Mouse (Mus musculus): ENCODE data around the gene Mgea5. TPM values are rescaled to one million over a fixed set of nuclear protein-coding genes. Genes with fewer than 3 reads are reported as not detected.

The Mgea5 gene
- polyA plus RNA-seq (2015; fragmentation: Illumina TruSeq; extraction: RNeasy Lipid Tissue Mini Kit (QIAGEN cat#74804); ENCODE audit: low read depth, low replicate concordance), result 121 TPM

GRCm38 (mm10) chr19:45783181-45783932 is at the start of gene Mgea5:
Mgea5 (minus strand) TSS chr19:45783837.

GRCm38 (mm10) chr19:45815831-45816405 is 32.3 kb upstream of the Mgea5 start, which contains the start of gene Kcnip2:
Kcnip2 (minus strand) TSS chr19:45816061.

GRCm38 (mm10) chr19:45749243-45750043 is 34.2 kb downstream of the Mgea5 start, which contains the start of gene Npm3:
Npm3 (minus strand) TSS chr19:45749591.

GRCm38 (mm10) chr19:45742218-45742983 is 41.2 kb downstream of the Mgea5 start, which contains the start of gene Fgf8:
Fgf8 (minus strand) TSS chr19:45742915.

Other genes with a start within 250 kb of the Mgea5 start
- 10.4 TPM for gene Poll, start 223.3 kb downstream of the Mgea5 start, polyA plus RNA-seq (2015; fragmentation: Illumina TruSeq; extraction: RNeasy Lipid Tissue Mini Kit (QIAGEN cat#74804); ENCODE audit: low read depth, low replicate concordance)
- gene Gm17018, start 223.2 kb downstream of the Mgea5 start, polyA plus RNA-seq (2015; fragmentation: Illumina TruSeq; extraction: RNeasy Lipid Tissue Mini Kit (QIAGEN cat#74804); ENCODE audit: low read depth, low replicate concordance), result 75.0 TPM
- 25.7 TPM for gene Fbxw4, start 123.5 kb downstream of the Mgea5 start, polyA plus RNA-seq (2015; fragmentation: Illumina TruSeq; extraction: RNeasy Lipid Tissue Mini Kit (QIAGEN cat#74804); ENCODE audit: low read depth, low replicate concordance)
- not detected for gene Fgf8, start 40.9 kb downstream of the Mgea5 start, polyA plus RNA-seq (2015; fragmentation: Illumina TruSeq; extraction: RNeasy Lipid Tissue Mini Kit (QIAGEN cat#74804); ENCODE audit: low read depth, low replicate concordance)
- gene Npm3, start 34.2 kb downstream of the Mgea5 start, polyA plus RNA-seq (2015; fragmentation: Illumina TruSeq; extraction: RNeasy Lipid Tissue Mini Kit (QIAGEN cat#74804); ENCODE audit: low read depth, low replicate concordance), result 20.2 TPM
- 121 TPM for gene Kcnip2, start 32.2 kb upstream of the Mgea5 start, polyA plus RNA-seq (2015; fragmentation: Illumina TruSeq; extraction: RNeasy Lipid Tissue Mini Kit (QIAGEN cat#74804); ENCODE audit: low read depth, low replicate concordance)
- gene Armh3, start 214.7 kb upstream of the Mgea5 start, polyA plus RNA-seq (2015; fragmentation: Illumina TruSeq; extraction: RNeasy Lipid Tissue Mini Kit (QIAGEN cat#74804); ENCODE audit: low read depth, low replicate concordance), result 15.0 TPM
- 7.0 TPM for gene Hps6, start 219.7 kb upstream of the Mgea5 start, polyA plus RNA-seq (2015; fragmentation: Illumina TruSeq; extraction: RNeasy Lipid Tissue Mini Kit (QIAGEN cat#74804); ENCODE audit: low read depth, low replicate concordance)

All from brain, adult 10 weeks (tissue).